Mouse (Mus musculus): Measurements from ENCODE around the gene Tstd3.

Tstd3 gene

DNA sequence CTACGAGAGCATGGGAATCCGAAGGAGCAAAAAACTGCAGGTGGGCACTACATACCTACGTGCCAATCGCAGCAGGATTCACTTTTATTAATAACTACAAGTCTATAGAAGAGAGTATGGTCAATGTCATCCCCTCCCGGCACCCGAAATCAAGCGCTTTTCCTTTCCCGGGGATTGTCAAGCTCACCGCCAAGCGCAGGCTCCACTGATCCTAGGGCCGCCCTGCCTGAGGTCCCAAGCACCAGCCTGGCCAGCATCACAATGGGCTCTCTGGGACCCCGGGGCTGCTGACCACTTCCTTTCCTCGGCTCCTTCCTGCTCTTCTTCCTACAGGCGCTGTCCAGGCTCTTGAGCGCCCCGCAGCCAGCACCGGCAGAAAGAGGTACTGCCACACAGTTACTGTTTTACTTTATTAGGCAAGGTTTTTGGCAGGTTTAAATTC lies at the start of gene Tstd3, which contains the start of gene Usp45:
Gene Tstd3, minus strand, starts transcription at position 350 of the 442 bp plus-strand sequence.
Gene Usp45, plus strand, starts transcription at position 294 of the 442 bp plus-strand sequence.
- DNase-seq: peak; percentile 81 to 83

DNA sequence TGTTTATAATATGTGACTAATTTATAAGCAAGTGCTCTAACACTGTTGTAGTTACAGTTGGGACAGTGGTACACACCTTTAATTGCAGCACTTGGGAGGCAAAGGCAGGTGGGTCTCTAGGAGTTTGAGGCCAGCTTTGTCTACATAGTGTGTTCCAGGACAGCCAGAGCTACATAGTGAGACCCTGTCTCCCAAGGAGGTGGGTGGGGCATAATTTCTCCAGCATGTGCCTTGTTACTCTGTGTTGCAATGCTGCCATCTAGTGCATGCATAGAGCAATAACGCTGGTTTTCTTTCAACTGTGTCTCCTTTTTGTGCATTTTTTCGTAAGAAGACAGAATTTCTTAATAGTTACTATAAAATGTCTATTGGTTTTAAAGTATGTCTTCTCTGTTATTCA lies 47.0 kb upstream of the Tstd3 start:
- DNase-seq: peak in 1 of 2 experiments; percentile 46

DNA sequence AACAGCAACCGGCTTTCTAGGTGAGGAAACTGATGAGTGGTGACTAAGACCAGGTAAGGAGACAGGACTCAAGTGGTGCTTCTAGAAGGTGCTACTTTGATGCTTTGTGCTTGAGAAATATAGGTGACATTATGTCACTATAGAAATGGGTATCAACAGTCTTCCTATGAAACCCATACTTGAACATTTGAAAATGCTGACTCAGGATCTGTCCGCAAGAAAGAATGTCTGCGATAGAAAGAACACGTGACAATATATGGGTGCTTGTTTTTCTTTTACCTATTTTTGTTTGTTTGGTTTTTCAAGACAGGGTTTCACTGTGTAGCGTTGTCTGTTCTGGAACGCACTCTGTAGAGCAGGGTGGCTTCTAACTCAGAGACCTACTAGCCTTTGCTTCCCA lies 45.6 kb upstream of the Tstd3 start:
- no peak for DNase-seq

DNA sequence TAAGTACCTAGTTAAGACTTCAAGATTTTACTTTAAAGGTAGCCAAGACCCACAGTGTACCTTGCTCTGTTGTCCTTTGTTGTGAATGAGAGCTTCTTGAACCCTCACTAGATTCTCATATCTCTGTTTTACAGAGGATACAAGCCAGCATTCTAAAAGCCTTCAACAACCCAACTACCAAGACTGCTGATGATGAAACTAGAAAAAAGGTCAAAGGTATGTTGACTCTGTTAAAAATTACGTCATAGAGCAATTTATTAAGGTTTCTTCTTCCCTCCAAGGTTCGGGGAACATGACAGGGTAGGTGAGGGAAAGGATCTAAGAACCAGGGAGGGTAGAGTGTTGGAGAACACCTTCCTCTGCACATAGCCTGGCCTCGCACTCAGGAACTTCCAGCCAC lies 43.6 kb upstream of the Tstd3 start:
- no peak for DNase-seq

DNA sequence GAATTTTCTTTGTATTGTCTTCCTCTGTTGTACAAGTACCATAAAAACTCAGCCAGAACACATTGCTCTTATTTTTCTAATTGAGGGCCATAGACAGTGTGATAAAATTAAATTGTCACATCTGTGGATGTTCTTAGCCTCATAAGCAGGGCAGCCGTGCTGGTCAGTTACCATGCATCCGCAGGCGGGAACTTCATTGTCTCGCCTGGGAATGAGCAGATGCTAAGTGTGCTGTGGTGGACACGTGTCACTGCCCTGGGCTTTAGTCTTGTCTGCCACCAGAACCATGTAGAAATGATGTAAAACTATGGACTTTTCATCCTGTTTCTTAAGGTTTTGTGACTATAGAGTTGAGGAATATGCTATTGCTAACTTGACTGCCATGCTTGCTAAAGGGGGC lies 40.2 kb upstream of the Tstd3 start:
- no peak for DNase-seq

DNA sequence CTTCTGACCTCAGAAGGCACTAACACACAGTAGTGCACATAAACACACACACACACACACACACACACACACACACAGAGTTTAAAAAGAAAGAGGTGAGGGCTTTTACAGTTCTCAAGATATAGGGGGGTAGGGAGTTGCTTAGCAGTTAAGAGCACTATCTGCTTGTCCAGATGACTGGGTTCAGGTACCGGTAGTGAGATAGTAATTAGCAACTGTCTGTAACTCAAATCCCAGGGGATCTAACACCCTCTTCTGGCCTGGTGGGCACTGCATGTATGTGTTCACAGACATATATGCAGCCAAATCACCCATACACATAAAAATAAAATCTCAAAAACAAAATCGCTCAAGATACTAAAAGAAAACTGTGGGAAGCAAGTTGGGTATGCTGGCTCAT lies 34.6 kb upstream of the Tstd3 start:
- no peak for DNase-seq

DNA sequence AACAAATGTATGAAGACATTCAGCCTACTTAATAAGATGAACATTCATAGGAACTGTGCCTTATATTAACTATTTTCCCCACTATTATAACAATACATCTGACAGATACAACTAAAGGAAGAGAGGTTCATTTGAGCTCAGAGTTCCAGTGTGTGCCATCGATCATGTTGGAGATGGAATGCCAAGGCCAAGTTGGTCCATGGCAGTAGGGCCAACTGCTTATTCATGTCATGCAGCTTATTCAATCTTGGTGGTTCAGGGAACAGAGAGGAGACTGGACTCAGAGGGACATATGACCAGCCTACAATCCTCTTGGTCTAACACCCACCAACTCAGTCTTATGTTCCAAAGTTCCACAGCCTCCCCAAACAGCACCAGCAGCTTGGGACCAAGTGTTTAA lies 34.0 kb upstream of the Tstd3 start:
- no peak for DNase-seq

DNA sequence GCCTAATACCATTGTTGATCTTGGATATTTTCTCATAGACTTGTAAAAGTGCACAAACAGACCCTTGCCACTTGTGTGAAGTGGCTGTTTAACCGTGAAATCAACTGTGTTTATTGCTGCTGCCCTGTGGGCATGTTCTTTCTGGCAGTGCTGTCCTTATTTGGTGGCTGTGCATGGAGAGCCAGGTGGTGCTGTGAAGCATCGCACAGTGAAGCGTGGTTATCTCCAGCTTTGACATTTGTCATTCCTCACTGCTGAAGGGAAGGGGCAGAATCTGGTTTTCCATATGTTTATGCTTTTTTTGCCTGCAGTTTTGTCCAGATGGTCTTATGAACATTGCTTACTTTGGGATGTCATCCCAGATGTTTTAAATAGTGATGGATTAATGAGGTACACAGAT lies 26.6 kb upstream of the Tstd3 start:
- DNase-seq: no peak

DNA sequence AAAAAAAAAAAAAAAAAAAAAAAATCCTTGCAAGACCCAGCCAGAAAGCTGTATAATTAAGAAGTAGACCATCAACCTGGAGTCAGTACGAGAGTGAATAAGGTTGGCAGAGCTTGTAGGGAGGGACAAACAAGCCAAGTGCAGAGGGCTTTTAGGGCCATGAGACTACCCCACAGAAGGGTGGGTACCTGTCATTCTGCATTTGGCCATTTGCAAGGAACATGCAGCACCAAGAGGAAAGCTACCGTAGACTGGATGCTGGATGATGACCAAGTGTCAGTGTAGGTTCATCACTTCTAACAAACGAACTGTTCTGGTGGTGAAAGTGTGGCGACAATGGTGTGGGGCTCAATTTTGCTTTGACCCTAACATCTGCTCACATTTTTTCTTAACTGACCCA lies 22.8 kb upstream of the Tstd3 start:
- DNase-seq: no peak

DNA sequence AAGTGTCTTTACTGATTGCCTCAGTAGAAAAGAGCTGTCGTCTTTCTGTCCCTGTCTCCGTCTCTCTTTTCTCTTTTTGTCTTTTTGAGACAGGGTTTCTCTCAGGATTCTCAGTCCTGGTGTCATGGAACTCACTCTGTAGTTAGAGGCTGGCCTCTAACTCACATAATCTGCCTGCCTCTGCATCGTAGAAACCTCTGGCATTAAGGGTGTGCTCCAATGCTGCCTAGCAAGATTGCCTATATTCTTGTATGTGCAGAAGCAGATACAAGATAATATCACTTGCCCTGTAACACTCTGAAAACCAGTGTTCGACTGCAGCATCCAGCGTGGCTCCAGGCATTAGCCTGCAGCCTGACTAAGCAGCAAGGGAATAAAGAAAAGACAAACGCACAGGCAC lies 21.9 kb upstream of the Tstd3 start:
- DNase-seq: no peak

DNA sequence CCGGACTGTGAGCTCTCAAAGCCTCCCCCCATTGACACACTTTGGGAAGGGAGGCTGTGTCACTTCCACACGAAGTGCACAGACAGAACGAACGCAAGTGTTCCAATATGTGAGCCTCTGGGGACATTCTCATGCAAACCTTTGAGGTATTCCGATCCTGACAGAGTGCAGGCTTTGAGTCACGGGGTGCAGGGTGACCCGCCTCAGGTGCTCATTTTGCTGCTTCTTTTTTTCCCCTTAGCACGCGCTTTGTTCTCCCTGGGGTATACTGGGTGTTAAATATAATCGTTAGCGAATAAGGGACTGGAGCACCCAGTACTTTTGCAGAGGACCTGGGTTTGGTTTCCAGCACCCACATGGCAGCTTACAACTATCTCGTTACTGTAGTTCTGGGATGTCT lies 19.3 kb upstream of the Tstd3 start:
- no peak for DNase-seq

DNA sequence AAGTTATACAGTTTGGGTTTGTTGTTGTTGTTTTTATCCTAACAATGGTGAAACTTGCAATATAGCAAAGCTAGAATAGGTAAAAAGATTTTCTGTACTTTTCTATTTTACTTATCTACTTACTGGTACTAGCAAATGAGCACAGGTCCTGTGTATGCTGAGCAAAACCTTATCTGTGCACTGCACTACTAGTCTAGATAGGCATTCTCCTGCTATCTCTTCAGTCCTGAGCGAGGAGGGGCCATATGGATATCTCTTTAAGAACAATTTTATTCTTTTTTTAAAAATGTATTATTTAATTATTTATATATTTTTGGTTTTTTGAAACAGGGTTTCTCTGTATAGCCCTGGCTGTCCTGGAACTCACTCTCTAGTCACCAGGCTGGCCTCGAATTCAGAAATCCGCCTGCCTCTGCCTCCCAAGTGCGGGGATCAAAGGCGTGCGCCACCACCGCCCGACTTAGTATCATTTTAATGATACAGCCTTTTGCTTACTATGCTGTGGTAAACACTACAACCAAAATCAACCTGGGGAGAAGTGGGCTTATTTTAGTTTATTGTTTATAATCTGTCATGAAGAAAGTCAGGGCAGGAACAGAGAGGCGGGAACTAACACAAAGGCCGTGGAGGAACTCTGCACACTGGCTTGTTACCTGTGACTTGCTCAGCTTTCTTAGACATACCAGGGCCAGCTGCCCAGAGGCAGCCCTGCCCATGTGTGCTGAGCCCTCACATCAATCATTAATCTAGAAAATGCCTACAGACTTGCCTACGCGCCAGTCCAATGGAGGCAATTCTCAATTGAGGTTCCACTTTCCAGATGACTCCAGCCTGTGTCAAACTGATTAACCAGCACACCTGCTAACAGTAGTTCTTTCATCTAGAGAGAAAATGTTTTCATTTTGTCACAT lies 14.1 kb upstream of the Tstd3 start:
- no peak for DNase-seq

DNA sequence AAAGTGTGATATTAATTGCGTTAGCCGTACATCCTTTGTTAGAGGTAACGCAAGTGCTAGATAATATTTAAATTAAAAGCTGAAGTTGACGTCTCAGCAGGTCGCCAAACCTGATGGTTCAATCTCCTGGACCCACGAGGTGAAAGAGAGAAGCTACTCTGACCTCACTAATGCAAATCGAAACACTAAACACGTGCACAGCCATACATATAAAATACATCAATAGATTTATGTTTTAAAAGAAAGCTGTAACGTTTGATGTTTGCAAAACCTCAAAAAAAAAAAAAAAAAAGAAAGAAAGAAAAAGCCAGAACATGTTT lies 9.9 kb upstream of the Tstd3 start:
- DNase-seq: no peak

DNA sequence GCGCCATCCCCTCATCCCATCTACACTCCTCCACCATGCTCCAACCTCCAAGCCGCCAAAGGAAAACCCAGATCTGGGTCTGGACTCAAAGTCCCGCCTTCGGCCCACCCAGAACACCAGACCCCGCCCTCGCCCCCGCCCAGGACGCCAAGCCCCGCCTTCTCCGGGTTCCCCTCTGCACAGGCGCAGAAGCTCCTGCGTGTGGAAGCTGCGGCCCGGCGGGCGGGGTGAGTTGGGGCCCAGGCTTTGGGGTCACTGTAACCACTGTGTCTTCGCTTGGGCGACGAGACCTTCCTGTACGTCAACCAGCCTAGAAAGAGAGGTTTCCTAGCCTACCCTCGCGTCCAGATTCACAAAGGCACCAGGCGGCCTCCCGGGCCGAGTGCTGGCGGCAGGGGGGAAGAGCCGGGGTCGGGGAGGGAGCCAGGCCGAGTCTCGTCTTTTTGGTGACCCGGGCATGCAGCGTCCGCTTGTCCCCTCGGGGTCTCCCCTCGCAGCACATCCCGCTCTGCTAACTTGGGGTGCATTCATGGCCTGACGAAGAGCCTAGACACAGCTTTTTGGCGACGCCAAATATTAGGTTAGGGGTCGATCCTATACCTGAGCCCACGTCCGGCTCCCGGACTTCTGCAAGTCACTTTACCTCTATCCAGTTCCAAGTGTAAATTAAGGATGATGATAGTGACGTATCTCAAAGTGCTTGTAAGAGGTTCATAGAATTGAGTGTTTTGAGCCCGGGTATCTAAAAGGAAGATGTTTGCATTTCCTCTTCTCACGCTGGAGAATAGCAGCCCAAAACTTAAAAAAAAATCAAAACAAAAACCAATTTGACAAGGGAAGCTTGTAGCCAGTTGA lies 9.3 kb upstream of the Tstd3 start:
- DNase-seq: peak; percentile 91 to 93

DNA sequence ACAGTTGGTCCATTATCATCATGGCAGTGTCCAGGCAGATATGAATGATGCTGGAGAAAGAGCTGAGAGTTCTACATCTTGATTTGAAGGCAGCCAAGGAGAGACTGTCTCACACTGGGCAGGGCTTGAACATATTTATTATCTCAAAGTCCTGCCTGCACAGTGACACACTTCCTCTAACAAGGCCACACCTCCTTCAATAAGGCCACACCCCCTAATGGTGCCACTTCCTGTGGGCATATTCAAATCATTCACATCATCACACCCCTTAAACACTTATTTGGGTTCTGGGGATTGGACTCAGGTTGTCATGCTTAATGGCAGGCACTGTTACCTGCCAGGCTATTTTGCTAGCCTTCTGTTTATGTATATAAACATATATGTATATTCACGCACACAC lies 5.3 kb upstream of the Tstd3 start:
- no peak for DNase-seq

DNA sequence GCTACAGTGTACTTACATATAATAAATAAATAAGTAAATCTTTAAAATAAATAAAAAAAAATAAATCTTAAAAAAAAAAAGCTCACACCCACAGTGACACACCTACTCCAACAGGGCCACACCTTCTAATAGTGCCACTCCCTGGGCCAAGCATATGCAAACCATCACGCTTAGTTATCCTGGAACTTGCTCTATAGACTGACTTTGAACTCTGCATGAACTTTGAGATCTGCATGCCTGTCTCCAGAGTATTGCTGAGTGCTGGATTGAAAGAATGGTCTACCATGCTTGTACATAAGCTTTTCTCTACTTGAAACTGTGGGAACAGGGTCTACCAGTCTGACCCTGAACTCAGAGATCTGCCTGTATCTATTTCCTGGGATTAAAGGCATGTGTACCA lies 4.1 kb upstream of the Tstd3 start:
- no peak for DNase-seq

DNA sequence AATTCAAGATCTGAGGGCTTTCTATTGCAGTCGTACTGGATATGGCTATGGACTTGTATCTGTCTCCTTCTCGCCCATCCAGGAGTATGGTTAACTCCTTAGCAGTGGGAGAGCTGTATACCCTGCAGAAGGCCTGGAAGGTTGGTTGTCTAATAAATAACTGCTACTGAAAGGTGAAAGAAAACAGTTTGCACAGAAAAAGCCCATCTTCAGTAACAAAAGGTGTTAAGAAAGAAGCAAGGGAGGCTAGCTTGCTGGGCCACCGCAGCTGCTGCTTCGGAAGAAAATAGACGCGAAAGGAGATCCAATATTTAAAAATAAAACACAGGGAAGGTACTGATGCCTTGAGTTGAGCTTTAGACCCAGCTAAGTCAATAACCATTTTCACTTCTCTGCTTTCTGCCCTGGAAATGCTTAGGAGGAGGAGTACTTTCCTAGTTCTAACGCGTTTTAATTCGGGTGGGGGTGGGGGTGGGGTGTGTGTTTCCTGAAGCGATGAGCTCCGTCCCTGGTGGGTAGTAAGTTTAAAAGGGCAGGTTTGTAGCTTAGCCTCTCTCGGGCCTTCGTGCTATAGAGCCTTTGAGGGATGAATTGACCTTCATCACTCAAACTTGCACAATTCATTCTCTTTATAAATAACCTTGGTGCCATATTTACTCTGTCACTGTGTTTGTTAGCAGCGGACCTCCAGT lies 695 bp downstream of the Tstd3 start:
- DNase-seq: no peak

DNA sequence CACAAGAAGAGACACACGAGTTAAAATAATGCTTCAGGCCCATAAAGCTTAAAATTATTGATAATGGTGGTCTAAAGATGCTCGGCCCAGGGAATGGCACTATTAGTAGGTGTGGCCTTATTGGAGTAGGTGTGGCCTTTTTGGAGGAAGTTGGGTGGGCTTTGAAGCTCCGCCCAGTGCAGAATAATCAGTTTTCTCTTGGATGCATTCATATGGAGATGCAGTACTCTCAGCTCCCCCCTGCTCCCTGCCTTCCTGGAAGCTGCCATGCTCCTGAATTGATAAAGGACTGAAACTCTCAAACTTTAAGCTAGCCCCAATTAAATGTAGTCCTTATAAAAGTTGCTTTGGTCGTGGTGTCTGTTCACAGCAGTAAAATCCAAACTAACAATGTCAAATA lies 3.2 kb downstream of the Tstd3 start:
- no peak for DNase-seq

DNA sequence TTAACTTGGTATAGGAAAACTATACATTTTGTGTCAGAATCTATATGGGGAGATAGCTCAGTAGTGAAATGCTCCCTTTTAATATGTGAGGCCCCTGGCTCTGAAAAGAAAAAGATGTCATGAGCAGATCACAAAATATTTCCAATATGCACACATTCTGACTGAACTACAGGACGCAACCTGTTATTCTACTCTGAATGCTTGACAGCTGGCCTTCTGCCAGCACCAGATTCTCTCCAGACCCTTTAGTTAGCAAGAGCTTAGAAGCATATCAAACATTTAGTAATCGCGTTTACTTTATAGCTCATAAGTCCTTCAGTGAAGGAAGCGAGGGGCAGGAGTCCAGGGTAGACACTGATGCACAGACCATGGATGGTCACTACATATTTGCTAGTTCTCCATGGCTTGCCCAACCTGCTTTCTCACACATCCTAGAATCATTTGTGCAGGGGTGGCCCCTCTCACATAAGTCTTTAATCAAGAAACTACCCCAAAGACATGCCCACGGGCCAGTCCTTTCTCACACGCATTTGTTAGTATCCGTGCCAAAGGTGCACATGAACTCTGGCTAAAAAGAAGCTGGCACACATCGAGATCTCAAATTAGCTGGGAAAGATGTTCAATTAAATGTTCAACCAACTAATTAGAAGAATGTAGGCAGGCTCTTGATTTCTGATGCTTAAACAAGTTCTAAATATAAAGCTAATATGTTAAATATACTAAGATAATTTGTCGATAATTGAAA lies 5.4 kb downstream of the Tstd3 start:
- DNase-seq: peak; percentile 13 to 31

DNA sequence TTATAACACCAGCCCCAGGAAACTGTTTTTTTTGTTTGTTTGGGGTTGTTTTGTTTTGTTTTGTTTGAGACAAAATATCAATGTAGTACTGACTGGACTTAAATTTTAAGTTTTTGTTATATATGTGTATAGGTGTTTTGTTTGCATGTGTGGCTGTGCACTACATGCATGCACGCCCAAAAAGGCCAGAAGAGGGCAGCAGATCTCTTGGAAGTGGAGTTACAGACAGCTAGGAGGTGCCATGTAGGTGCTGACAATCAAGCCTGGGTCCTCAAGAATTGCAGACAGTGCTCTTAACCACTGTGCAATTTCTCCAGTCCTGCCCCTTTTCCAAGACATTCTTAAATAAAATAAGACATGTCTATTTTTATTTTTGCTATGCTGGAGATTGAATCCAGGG lies 8.2 kb downstream of the Tstd3 start:
- DNase-seq: no peak

DNA sequence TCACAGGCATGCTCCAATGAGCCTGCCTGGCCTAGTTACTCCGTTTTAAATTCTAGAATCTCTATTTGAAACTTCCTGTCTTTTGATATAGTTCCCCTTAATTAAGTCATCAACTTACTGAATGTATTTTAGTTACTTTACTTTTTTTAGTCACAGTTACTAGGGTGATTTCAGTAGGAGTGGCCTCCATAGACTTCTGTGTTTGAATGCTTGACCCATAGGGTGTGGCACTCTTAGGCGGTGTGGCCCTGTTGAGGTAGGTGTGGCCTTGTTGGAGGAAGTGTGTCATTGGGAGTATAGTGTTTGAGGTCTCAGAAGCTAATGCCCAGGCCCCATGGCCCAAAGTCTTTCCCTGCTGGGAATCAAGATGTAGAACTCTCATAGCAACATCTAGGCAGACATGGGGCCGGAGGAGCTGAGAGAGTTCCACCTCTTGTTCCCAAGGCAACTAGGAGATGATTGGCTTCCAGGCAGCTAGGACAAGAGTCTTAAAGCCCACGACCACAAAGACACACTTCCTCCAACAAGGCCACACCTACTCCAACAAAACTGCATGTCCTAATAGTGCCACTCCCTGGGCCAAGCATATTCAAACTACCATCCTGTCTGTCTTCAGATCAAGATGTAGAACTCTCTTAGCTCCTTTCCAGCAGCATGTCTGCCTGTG lies 11.8 kb downstream of the Tstd3 start:
- DNase-seq: peak; percentile 13 to 36

DNA sequence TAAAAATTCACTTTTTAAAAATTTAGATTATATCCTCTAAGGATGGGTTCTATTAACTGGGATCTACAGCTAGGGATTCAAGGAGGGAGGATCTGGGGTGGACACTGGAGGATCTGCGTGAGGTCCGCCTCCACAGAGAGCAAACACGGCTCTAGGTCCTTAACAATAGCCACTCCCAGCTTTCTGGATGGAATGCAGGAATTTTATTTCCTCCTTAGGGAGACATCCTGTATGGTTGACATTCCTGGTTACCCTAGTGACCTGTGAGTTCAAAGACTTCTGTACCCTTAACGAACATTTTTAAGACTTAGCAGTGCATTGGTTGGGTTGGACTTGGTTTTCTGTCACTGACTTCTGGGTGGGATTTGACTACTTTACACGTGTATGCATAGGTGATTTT lies 21.3 kb downstream of the Tstd3 start:
- no peak for DNase-seq
